Mouse (Mus musculus) left cerebral cortex, postnatal 4 days (tissue): ENCODE results near the gene Rps6ka2. TPM values are rescaled to one million over a fixed set of nuclear protein-coding genes. Genes with fewer than 3 reads are reported as not detected.
"Not testable (repeated sequence)": the region's sequence is repeated elsewhere in the genome, so short reads cannot be mapped to it uniquely, and the experiment has no call there.

ENCODE experiments used
- DNase-seq: peaks from one replicate; pipeline ENCODE4 v3.0.0-alpha.2; 2022
- intact Hi-C: fragments of 180-260 bp; cut with DNase I; formaldehyde crosslinking; loops from one replicate; pipeline ENCODE4 v1.15.1; 2025
- total RNA-seq, 2 experiments: library from RNA; stranded (reverse); gene quantifications; 2 replicates each; pipeline ENCODE4 v1.2.3; 2021

Gene Rps6ka2
- total RNA-seq, 2 experiments from 2014 or later, result 36.7 to 38.5 TPM

GRCm38 (mm10) chr17:7265291-7265690 is 95.4 kb downstream of the Rps6ka2 start:
- no peak for DNase-seq
- intact Hi-C loops, result no loop called here

GRCm38 (mm10) chr17:7265705-7266368 is 95.9 kb downstream of the Rps6ka2 start:
- intact Hi-C loops, result no loop called here
- DNase-seq, result peak; percentile 32

- no peak for DNase-seq
- intact Hi-C loops, result no loop called here
These were observed 97.9 kb downstream of the Rps6ka2 start for GRCm38 (mm10) chr17:7267843-7268242.

- intact Hi-C loops, result no loop called here
- DNase-seq, result no peak
These were observed 99.4 kb downstream of the Rps6ka2 start for GRCm38 (mm10) chr17:7269151-7269806.

GRCm38 (mm10) chr17:7270506-7270905 is 100.6 kb downstream of the Rps6ka2 start:
- DNase-seq, result no peak
- intact Hi-C loops, result no loop called here

GRCm38 (mm10) chr17:7271522-7272134 is 101.7 kb downstream of the Rps6ka2 start:
- intact Hi-C loops, result no loop called here

GRCm38 (mm10) chr17:7273054-7273453 is 103.1 kb downstream of the Rps6ka2 start:
- intact Hi-C loops, result no loop called here
- DNase-seq, result no peak

More at GRCm38 (mm10) chr17:7271522-7272134, 101.7 kb downstream of the Rps6ka2 start:
- DNase-seq, result no peak

- DNase-seq, result no peak
- intact Hi-C loops, result no loop called here
These were observed 103.9 kb downstream of the Rps6ka2 start for GRCm38 (mm10) chr17:7273785-7274184.

GRCm38 (mm10) chr17:7278702-7279242 is 108.9 kb downstream of the Rps6ka2 start:
- intact Hi-C loops, result no loop called here
- DNase-seq, result peak; percentile 92

- intact Hi-C loops, result no loop called here
- no peak for DNase-seq
These were observed 109.3 kb downstream of the Rps6ka2 start for GRCm38 (mm10) chr17:7279251-7279650.

GRCm38 (mm10) chr17:7284297-7284910 is 114.5 kb downstream of the Rps6ka2 start:
- DNase-seq, result peak; percentile 45
- intact Hi-C loops, result no loop called here

- intact Hi-C loops, result no loop called here
- DNase-seq, result no peak
These were observed 115.4 kb downstream of the Rps6ka2 start for GRCm38 (mm10) chr17:7285292-7285691.

- intact Hi-C loops, result no loop called here
These were observed 116.6 kb downstream of the Rps6ka2 start for GRCm38 (mm10) chr17:7286422-7287050.

GRCm38 (mm10) chr17:7292012-7292684 is 122.2 kb downstream of the Rps6ka2 start:
- peak; percentile 72 for DNase-seq
- intact Hi-C loops, result no loop called here

More at GRCm38 (mm10) chr17:7286422-7287050, 116.6 kb downstream of the Rps6ka2 start:
- DNase-seq, result no peak

- DNase-seq, intact Hi-C loops: not testable (repeated sequence)
These were observed 136.6 kb downstream of the Rps6ka2 start for GRCm38 (mm10) chr17:7306278-7307196.

GRCm38 (mm10) chr17:7315693-7316382 is 145.9 kb downstream of the Rps6ka2 start:
- DNase-seq, intact Hi-C loops: not testable (repeated sequence)

GRCm38 (mm10) chr17:7319789-7320188 is 149.9 kb downstream of the Rps6ka2 start:
- intact Hi-C loops, DNase-seq: not testable (repeated sequence)

- intact Hi-C loops, DNase-seq: not testable (repeated sequence)
These were observed 154.4 kb downstream of the Rps6ka2 start, which contains the start of gene Tcp10a for GRCm38 (mm10) chr17:7324346-7324745. Tcp10a (plus strand) TSS chr17:7324646.
